Mouse (Mus musculus) forebrain, embryonic 12.5 days (tissue): ENCODE measurements around the gene Rmnd5a. TPM values are rescaled to one million over a fixed set of nuclear protein-coding genes. Genes with fewer than 3 reads are reported as not detected.
A peak's percentile ranks its signal among the peaks of the same experiment; 100 is the strongest.
"Not testable (repeated sequence)": the region's sequence is repeated elsewhere in the genome, so short reads cannot be mapped to it uniquely, and the experiment has no call there.

Source experiments
- ATAC-seq: fragments of 200-750 bp; cut with Nextera tagmentation; 2 replicates; pipeline ENCODE4 v1.8.0; 2017; ENCODE audit warnings: moderate TSS enrichment; ENCODE audit not compliant: low FRiP score
- H3K27ac ChIP-seq: fragments of 300-500 bp; sonication (generic); 2 replicates; pipeline ENCODE4 v1.5.1; 2016; ENCODE audit warnings: mild to moderate bottlenecking
- H3K27me3 ChIP-seq: fragments of 300-500 bp; sonication (generic); 2 replicates; pipeline ENCODE4 v1.6.1; 2016; ENCODE audit warnings: mild to moderate bottlenecking
- H3K36me3 ChIP-seq: fragments of 300-500 bp; sonication (generic); replicated peaks from 2 replicates; pipeline ENCODE4 v1.6.1; 2016; ENCODE audit warnings: mild to moderate bottlenecking
- H3K4me1 ChIP-seq: fragments of 300-500 bp; sonication (generic); 2 replicates; pipeline ENCODE4 v1.6.1; 2016
- H3K4me2 ChIP-seq: fragments of 300-500 bp; sonication (generic); 2 replicates; pipeline ENCODE4 v1.6.1; 2016; ENCODE audit warnings: mild to moderate bottlenecking, moderate library complexity
- H3K4me3 ChIP-seq: fragments of 300-500 bp; sonication (generic); replicated peaks from 2 replicates; pipeline ENCODE4 v1.5.1; 2016; ENCODE audit warnings: mild to moderate bottlenecking
- H3K9ac ChIP-seq: fragments of 300-500 bp; sonication (generic); 2 replicates; pipeline ENCODE4 v1.6.1; 2016; ENCODE audit warnings: mild to moderate bottlenecking
- H3K9me3 ChIP-seq: fragments of 300-500 bp; sonication (generic); 2 replicates; pipeline ENCODE4 v1.6.1; 2016
- WGBS: fragments of 180-500 bp; shearing (Covaris S2); methylation state at CpG from one replicate; pipeline ENCODE4 v1.1.7; 2016; 5-methylcytosine and 5-hydroxymethylcytosine counted together
- polyA plus RNA-seq: library from polyadenylated mRNA; unstranded; fragments of >200 nt; fragmentation: Nextera tagmentation; extraction: Ambion mirVana; gene quantifications from 2 replicates; pipeline ENCODE4 v1.2.1, GENCODE M21; 2016

The Rmnd5a gene
- polyA plus RNA-seq, 1 experiment from 2014 or later: 13.8 TPM

DNA sequence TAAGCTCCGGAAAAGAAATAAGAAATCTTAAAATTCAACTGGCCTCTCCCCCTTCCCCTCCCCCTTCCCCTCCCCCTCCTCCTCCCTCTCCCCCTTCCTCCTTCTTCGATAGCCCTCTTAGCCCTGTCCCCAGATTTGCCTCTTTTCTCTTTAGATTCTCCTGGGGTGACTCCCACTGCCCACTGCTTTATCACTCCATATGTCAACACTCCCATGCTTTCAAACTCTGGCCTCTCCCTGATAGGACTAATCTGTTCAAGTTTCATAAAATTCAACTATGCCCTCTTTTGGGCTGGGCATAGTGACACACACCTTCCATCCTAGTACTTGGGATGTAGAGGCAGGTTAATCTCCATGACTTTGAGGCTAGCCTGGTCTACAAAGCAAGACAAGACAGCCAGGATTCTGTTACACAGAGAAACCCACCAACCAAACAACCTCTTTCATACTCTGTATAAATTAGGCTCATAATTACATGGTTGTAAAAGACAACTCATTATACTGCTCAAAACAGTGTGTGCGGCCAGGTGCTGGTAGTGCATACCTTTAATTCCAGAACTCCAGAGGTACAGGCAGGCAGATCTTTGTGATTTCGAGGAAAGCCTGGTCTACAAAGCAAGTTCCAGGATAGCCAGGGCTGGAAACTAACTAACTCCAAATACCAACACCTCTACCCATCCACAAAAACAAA is 31.5 kb upstream of the Rmnd5a start:
- Histone ChIP-seq H3K9ac (no peak overlapping the region), H3K9me3 (no peaks in the 10 kb centered on the region), H3K36me3 (no peaks in the 10 kb centered on the region), H3K4me1 (no peaks in the 10 kb centered on the region), H3K4me2 (no peak overlapping the region), H3K27me3 (no peaks in the 10 kb centered on the region), H3K4me3 (no peak overlapping the region), H3K27ac (no peak overlapping the region)
- no peak for ATAC-seq
- 81% methylated on average over 4 of the region's 4 CpGs for WGBS

DNA sequence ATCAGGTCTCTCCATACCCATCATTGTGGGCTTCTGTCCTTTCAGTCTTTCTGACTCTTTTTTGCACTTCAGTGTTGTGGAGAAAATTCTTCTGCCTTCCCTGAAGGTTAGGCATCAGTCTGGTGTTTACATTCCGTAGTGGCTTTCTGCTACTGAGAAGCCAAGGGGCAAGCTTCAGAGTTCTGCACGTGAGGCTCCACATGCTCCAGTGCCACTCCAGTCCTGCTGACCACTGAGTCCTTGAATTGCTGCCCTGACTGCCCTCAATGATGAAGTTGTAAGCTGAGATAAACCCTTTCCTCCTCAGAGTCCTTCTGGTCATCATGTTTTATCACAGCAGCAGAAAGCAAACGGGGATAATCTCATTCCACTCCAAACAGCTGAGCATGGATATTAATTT is 28.9 kb upstream of the Rmnd5a start:
- no peak overlapping the region for H3K9ac ChIP-seq
- WGBS: 79% methylated on average over 3 of the region's 3 CpGs
- no peak for ATAC-seq

DNA sequence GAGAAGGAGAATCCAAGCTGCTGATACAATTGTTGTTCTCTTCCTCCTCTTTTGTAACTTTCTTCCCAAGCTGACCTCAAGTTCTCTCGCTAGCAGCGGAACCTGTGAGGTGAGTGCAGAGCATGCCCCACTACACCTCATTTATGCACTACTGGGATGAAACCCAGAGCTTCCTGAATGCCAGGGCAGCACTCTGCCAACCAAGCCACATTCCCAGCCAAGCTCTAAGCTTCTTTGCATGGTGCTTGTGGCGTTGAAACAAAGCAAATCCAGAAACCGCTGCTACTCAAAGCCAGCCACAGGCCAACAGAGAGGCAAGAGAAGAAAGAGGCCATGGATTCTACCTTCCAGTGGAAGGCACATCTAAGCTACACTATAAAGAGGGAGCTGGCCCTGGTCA is 27.3 kb upstream of the Rmnd5a start:
- Histone ChIP-seq H3K36me3 (no peaks in the 10 kb centered on the region), H3K27ac (no peak overlapping the region), H3K4me2 (no peak overlapping the region), H3K9ac (no peak overlapping the region), H3K27me3 (no peaks in the 10 kb centered on the region), H3K9me3 (no peaks in the 10 kb centered on the region), H3K4me1 (no peaks in the 10 kb centered on the region), H3K4me3 (no peak overlapping the region)
- no peak for ATAC-seq
- WGBS: 76% methylated on average over 4 of the region's 4 CpGs

More for the DNA sequence above, 28.9 kb upstream of the Rmnd5a start:
- H3K36me3 ChIP-seq: no peaks in the 10 kb centered on the region
- H3K4me3 ChIP-seq: no peak overlapping the region
- H3K27me3 ChIP-seq: no peaks in the 10 kb centered on the region
- H3K9me3 ChIP-seq: no peaks in the 10 kb centered on the region
- H3K4me2 ChIP-seq: no peak overlapping the region
- H3K4me1 ChIP-seq: no peaks in the 10 kb centered on the region
- H3K27ac ChIP-seq: no peak overlapping the region

DNA sequence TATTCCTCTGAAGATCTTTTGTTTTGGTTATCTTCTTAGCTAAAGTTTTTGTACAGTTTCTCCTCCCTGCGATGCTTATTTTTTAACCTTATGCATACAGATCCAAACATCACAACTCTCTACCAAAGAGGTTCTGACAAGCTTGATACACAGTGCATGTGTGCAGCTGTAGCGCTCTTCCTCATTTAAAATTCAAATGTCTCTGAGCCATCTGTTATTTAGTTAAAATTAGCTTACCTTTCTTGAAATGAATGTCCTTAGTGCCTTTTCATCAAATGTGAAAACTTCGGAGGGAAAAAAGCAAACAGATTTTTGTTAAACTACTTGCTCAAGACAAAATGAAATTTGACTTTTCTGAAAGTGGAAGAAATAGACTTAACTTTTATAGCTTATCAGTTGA is 24.7 kb upstream of the Rmnd5a start:
- Histone ChIP-seq H3K4me3 (no peak overlapping the region), H3K4me2 (no peak overlapping the region), H3K9me3 (no peaks in the 10 kb centered on the region), H3K27ac (no peak overlapping the region), H3K4me1 (no peaks in the 10 kb centered on the region), H3K36me3 (no peaks in the 10 kb centered on the region), H3K9ac (no peak overlapping the region), H3K27me3 (no peaks in the 10 kb centered on the region)
- ATAC-seq: no peak
- 76% methylated on average over 3 of the region's 3 CpGs for WGBS

DNA sequence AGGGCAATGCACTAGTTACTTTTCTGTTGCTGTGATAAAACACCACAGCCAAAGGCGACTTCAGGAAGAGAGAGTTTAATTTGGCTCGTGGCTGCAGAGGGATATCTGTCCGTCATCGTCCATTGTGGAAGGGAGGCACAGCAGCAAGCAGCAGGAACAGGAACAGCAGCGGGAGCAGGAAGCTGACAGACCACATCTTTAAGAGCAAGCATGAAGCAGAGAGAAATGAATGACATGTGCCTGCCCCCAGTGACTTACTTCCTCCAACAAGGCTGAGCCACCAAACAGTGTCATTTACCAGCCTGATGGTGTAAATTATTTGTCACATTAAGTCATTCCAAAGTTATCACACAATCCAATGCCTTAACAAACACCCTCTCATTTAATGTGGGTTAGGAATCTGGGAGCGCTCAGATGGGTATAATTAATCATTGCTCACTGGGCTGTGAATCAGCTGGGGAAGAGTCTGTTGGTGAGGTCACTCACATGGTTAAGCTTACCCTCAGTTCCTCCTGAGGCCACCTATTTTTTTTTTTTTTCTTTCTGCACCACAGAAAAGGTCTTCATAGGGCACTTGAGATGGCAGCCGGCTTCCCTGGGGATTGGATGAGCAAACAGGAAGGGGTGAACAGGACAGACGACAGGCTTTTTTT is 17.6 kb upstream of the Rmnd5a start:
- Histone ChIP-seq H3K4me3 (no peak overlapping the region), H3K36me3 (no peaks in the 10 kb centered on the region), H3K4me2 (no peak overlapping the region), H3K9me3 (no peaks in the 10 kb centered on the region), H3K9ac (no peak overlapping the region), H3K27ac (no peak overlapping the region), H3K27me3 (no peaks in the 10 kb centered on the region), H3K4me1 (no peaks in the 10 kb centered on the region)
- ATAC-seq: no peak
- WGBS: 83% methylated on average over 8 of the region's 8 CpGs

DNA sequence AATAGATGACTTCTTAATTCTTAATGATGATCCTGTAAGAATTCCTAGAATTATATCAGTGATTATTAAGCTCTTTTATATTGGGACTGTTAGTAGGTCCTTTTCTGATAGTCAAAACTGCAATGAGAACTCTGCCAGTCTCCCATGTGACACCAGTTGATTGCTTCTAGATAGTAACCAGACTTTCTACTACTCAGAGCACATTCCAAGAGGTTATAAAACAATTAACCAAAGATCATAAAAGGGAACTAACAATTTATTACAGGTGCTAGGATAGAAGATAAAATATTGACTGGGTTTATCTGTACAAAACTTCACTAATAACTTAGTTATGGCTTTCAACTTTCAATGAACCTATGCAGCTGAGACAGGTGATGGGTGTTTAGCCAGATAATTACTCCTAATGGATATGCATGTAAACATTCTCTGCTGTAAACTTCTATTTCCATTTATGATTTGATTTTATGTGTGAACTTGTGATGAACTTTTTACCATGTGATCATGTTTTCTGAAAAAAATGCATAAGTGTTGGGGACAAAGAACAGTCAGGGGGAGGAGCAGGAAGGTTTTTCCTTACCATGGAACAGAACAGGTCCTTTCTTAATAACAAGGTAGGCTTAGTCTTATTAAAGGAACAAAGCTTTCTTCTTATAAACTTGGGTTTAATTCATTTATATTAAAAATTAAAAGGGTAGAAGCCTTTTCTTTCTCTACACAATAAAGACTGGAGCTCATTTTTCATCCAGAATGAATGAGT is 13.7 kb upstream of the Rmnd5a start:
- not testable (repeated sequence) for H3K27ac ChIP-seq, H3K9ac ChIP-seq, H3K27me3 ChIP-seq, H3K4me1 ChIP-seq, H3K4me2 ChIP-seq, H3K4me3 ChIP-seq, ATAC-seq, H3K9me3 ChIP-seq, H3K36me3 ChIP-seq

DNA sequence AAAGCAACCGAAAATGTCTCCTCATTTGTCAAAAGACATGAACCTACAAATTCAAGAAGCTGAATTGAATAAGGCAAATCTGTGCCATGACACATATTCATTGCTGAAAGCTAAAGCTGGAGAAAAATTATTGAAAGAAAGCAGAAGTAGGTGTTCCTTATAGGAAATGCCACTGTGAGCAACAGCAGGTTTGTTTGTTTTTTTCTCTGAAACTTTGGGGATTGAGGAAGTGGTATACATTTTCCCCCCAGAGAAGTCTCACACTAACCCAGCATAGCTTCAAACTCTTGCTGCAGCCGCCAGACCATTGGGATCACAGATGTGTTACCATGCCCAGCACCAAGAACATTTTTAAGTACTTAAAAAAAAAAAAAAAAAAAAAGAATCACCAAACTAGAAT is 12.4 kb upstream of the Rmnd5a start:
- 71% methylated on average over 2 of the region's 2 CpGs for WGBS
- H3K27me3 ChIP-seq: no peaks in the 10 kb centered on the region
- no peak for ATAC-seq
- no peak overlapping the region for H3K27ac ChIP-seq
- no peak overlapping the region for H3K4me2 ChIP-seq
- no peaks in the 10 kb centered on the region for H3K4me1 ChIP-seq
- H3K4me3 ChIP-seq: no peak overlapping the region
- H3K9ac ChIP-seq: no peak overlapping the region
- no peaks in the 10 kb centered on the region for H3K36me3 ChIP-seq
- H3K9me3 ChIP-seq: no peaks in the 10 kb centered on the region

- Histone ChIP-seq H3K36me3 (no peaks in the 10 kb centered on the region), H3K4me3 (no peak overlapping the region), H3K4me1 (peaks cover 7% of the 10 kb centered on the region), H3K4me2 (no peak overlapping the region), H3K27ac (no peak overlapping the region), H3K9ac (no peak overlapping the region), H3K9me3 (no peaks in the 10 kb centered on the region), H3K27me3 (no peaks in the 10 kb centered on the region)
- ATAC-seq: no peak
- WGBS: 87% methylated on average over 6 of the region's 6 CpGs
Observed at GRCm38 (mm10) chr6:71445560-71445959, 5.1 kb upstream of the Rmnd5a start.

DNA sequence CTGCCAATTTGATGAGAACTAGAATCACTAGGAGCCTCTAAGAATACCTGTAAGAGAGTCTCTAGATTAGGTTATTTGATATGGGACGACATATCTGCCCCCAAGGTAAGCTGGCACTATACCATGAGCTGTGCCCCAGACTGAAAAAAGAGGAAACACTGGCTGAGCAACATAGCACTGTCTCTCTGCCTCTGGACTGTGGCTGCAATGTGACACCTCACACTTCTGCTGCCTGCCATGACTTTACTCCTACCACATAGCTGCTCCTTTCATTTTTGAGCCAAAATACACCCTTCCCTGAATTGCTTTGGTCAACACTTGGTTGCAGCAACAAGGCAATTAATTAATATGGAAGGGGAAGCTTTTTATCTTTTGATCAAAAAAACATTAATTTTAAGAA is 4.3 kb upstream of the Rmnd5a start:
- H3K9ac ChIP-seq: no peak overlapping the region
- H3K4me1 ChIP-seq: peaks cover 7% of the 10 kb centered on the region
- H3K4me3 ChIP-seq: no peak overlapping the region
- WGBS: 63% methylated on average over 1 of the region's 1 CpGs
- H3K27me3 ChIP-seq: no peaks in the 10 kb centered on the region
- H3K36me3 ChIP-seq: no peaks in the 10 kb centered on the region
- no peak overlapping the region for H3K4me2 ChIP-seq
- ATAC-seq: no peak
- H3K9me3 ChIP-seq: no peaks in the 10 kb centered on the region
- H3K27ac ChIP-seq: no peak overlapping the region

GRCm38 (mm10) chr6:71442130-71442529 is 1.7 kb upstream of the Rmnd5a start:
- Histone ChIP-seq H3K9me3 (no peaks in the 10 kb centered on the region), H3K27me3 (no peaks in the 10 kb centered on the region), H3K9ac (no peak overlapping the region), H3K27ac (no peak overlapping the region), H3K4me1 (peaks cover 25% of the 10 kb centered on the region), H3K36me3 (no peaks in the 10 kb centered on the region), H3K4me2 (no peak overlapping the region), H3K4me3 (no peak overlapping the region)
- no peak for ATAC-seq
- 79% methylated on average over 2 of the region's 3 CpGs for WGBS

DNA sequence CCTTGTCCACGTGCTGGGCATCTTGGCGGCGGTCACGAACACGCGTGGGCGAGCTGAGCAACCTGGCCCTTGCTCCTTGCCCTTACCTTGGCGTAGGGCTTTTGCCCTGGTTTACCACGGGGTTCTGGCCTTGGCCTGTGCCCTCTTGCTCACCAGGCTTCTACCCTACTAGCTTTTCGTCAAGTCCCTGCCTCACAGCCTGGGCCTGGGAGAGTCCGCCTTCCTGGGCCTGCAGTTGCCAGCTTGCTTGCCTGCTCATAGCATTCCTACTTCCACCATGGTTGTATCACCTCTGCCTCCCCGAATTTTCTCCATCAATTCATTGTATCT is 779 bp upstream of the Rmnd5a start:
- peak overlapping the region; percentile 95 for H3K27ac ChIP-seq
- WGBS: 2% methylated on average over 12 of the region's 12 CpGs
- ATAC-seq: peak; percentile 4; the same call in 1 of the 2 replicates
- H3K9ac ChIP-seq: peak overlapping the region; percentile 75
- H3K4me1 ChIP-seq: peaks cover 33% of the 10 kb centered on the region
- no peaks in the 10 kb centered on the region for H3K9me3 ChIP-seq
- H3K4me2 ChIP-seq: peak overlapping the region; percentile 82
- H3K36me3 ChIP-seq: no peaks in the 10 kb centered on the region
- H3K4me3 ChIP-seq: peak overlapping the region; percentile 96
- H3K27me3 ChIP-seq: no peaks in the 10 kb centered on the region

GRCm38 (mm10) chr6:71440217-71440491 is 283 bp downstream of the Rmnd5a start:
- Histone ChIP-seq H3K27ac (peak overlapping the region; percentile 95), H3K9ac (peak overlapping the region; percentile 97), H3K9me3 (no peaks in the 10 kb centered on the region), H3K36me3 (no peaks in the 10 kb centered on the region), H3K27me3 (no peaks in the 10 kb centered on the region), H3K4me3 (peak overlapping the region; percentile 96), H3K4me2 (peak overlapping the region; percentile 66), H3K4me1 (peaks cover 34% of the 10 kb centered on the region)
- no peak for ATAC-seq
- under 1% methylated on average over 31 of the region's 47 CpGs for WGBS
